Mouse (Mus musculus): ENCODE measurements at regions not wholly inside any gene's neighbourhood (a gene's known extent, or its start where the extent isn't known, plus 50 kb on each side); places are given as distances from the start of the nearest gene placed in this dataset.

DNA sequence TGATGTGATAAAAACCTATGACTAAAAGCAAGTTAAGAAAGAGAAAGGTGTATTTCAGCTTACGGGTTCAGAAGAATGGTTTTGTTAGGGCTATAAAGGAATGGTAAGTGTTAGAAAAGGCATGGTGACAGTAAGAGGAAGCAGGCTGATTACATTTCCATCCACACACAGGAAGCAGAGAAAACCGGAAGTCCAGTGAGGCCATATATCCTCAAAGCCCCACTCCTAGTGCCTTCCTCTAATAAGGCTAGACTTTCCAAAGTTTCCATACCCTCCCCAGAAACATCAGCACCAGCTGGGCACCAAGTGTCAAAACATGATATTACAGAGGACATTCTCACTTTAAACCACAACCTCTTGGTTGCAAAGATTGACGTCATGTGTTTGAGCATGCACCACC is 316.3 kb downstream of the Klf5 start:
- DNase-seq (ENCODE audit: low spot score): no peak

- no peak for DNase-seq (ENCODE audit: low spot score)
Measured at GRCm38 (mm10) chr14:99616655-99617335, 318.3 kb downstream of the Klf5 start.

- no peak for DNase-seq (ENCODE audit: low spot score)
Measured at GRCm38 (mm10) chr14:99617374-99617773, 318.9 kb downstream of the Klf5 start.

DNA sequence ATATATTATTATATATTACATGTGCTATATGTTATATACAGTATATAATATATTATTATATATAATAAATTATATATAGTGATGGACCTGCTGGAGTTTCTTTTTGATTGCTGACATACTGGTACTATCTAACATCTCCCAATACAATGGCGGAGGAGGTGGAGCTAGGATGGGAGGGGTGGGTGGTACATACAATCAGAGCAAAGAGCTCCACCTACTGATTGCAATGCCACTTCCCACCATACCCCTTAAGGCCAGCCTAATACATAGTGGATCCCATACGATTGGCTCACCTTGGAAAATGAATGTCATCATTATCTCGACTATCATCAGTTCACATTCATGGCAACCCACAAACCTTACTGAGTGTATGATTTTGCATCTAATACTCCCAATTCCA is 323.0 kb downstream of the Klf5 start:
- DNase-seq (ENCODE audit: low spot score): no peak

- no peak for DNase-seq (ENCODE audit: low spot score)
Measured at GRCm38 (mm10) chr14:99624380-99625327, 326.2 kb downstream of the Klf5 start.

DNA sequence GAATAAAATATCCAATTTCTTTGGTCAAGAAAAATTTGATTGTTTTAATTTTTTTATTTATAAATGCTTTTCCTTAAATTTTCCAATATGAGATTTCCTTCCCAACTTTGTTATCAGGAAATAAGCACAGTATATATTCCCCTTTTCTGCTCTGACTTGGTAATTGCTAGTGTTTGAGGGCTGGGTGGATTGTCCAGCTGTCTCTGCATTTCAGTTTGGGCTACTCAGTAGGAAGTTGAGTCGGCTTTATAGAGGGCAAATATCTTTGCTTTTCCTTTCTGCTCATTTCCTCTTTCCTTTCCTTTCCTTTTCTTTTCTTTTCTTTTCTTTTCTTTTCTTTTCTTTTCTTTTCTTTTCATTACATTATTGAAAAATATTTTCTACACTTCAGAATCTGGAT is 329.1 kb downstream of the Klf5 start:
- no peak for DNase-seq (ENCODE audit: low spot score)

GRCm38 (mm10) chr14:99631092-99631491 is 332.6 kb downstream of the Klf5 start:
- DNase-seq (ENCODE audit: low spot score): no peak

DNA sequence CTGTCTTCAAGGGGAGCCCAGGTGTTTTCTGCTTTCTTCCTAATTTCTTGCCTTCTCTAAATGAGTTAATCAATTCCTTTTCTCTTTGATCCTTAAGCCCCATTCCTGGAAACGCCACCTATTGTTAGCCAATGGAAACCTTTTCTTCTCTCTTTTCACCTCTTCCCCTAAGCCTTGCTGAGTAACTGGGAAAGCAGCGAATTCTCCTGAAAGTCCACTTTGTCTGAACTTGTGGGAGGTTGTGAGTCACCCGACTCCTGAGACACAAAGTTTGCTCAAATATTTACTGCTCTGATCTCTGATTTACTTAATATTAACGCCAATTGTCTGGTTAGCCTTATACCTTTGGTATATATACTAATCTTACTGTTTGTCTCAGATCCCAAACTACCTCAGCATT is 334.0 kb downstream of the Klf5 start:
- DNase-seq (ENCODE audit: low spot score): no peak

- DNase-seq (ENCODE audit: low spot score): no peak
Measured at GRCm38 (mm10) chr14:99635556-99636150, 337.2 kb downstream of the Klf5 start.

GRCm38 (mm10) chr14:99641475-99642453 is 343.3 kb downstream of the Klf5 start:
- DNase-seq (ENCODE audit: low spot score): no peak

DNA sequence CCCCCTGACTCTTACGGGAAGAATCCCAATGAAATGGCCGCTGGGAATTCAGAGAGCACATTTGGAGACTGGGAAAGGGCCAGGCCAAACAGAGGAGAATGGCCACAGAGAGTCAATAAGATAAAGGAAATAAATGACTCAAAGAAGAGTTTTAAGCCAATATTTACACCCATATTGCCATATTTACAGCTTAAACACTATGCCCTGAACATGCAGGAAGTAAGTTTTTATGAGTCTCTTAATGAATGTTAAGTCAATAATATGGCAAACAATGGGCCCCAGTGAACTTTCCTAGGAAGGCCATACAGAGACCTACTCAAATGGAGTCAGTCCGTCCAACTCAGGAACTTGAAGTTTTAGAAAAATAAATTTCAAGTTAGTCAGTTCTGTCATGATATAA is 347.8 kb downstream of the Klf5 start:
- DNase-seq (ENCODE audit: low spot score): no peak

DNA sequence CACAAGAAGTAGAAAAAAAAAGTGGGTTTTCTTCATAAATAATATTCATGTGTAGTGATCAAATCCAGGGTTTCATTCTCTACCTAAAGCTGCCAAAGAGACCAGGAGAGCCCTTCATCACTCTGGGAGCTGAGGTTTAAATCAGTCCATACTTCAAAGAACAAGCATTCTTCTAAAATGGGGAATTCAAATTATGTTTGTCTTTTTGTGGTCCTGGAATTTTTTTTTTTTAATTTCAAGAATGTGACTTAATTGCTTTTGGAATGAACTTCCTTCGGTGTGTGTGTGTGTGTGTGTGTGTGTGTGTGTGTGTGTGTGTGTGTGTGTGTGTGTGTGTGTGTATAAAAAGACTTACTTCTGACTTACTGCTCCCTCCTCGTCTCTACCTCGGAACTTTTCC is 375.9 kb downstream of the Klf5 start:
- no peak for DNase-seq (ENCODE audit: low spot score)

DNA sequence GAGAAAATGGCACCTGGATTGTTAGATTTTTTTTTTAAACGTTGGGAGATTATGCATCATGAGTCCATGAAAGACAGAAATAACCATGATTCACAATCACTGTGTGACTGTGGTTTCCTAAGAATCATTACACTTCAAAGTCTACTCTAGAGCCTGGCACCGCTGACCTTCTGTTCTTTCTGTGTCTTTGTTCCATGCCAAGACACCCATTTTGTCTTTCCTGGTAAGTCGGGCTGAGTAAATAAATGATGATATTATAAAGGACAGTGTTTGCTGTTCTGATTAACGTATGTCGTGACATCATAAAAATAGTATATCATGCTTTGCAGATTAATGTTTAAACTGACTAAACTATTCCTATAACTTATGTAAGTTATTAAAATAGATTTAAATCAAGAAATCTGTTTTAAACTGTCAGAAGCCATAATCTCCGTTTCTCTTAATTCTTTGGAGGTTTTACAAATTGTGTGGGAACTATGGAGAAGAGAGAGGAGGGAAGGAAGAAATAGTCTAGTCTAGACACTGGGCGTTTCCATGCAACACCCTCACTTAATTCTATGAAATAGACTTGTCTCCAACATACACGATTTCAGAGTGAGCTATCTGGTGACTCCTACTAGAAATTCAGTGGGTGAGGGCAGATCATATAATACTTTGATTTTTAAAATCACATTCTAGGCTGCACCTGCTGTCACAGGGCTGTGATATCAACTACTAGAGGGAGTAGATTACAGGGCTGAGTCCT is 388.7 kb downstream of the Klf5 start:
- DNase-seq (ENCODE audit: low spot score): no peak

GRCm38 (mm10) chr14:99688415-99688814 is 389.9 kb downstream of the Klf5 start:
- no peak for DNase-seq (ENCODE audit: low spot score)

DNA sequence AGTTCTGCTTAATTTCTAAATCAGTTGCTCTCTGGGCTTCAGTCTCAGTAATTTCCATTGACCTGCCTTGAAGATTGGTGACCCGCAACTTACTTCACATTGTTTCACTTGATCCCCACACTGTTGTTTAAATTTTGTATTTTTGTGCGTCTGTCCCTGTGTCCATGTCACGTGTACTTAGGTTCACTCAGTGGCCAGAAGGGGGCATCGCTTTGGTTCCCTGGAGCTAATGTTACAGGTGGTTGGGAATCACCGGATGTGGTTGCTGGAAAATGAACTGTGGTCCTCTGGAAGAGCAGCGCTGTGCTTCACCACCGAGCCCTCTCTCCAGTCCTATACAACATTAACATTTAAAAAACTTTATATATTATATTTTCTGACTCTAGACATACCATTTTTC is 397.8 kb downstream of the Klf5 start:
- DNase-seq (ENCODE audit: low spot score): no peak

- DNase-seq (ENCODE audit: low spot score): no peak
Measured at GRCm38 (mm10) chr14:99699545-99699944, 401.1 kb downstream of the Klf5 start.

GRCm38 (mm10) chr14:99706004-99706403 is 407.5 kb downstream of the Klf5 start:
- no peak for DNase-seq (ENCODE audit: low spot score)

GRCm38 (mm10) chr14:99708066-99708465 is 409.6 kb downstream of the Klf5 start:
- no peak for DNase-seq (ENCODE audit: low spot score)

DNA sequence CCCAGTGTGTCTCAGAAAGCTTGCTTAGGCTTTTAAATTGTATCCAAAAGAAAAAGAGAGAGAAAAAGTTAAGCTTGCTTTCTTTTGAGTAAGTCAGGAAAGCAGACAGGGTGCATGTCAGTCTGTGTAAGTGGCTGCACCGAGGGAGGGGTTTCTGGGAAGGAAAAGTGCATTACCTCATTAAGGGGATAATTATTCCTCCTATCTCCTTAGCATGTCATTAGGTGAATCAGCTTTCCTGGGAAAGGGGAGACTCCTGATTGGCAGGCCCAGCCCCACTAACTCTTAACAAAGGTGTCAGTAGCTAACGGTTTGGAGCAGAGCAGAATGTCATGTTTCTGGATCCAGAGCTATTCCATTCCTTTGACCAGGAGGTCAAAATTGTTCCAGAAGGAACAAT is 411.3 kb downstream of the Klf5 start:
- DNase-seq (ENCODE audit: low spot score): no peak

- no peak for DNase-seq (ENCODE audit: low spot score)
Measured at GRCm38 (mm10) chr14:99710656-99711177, 412.2 kb downstream of the Klf5 start.

DNA sequence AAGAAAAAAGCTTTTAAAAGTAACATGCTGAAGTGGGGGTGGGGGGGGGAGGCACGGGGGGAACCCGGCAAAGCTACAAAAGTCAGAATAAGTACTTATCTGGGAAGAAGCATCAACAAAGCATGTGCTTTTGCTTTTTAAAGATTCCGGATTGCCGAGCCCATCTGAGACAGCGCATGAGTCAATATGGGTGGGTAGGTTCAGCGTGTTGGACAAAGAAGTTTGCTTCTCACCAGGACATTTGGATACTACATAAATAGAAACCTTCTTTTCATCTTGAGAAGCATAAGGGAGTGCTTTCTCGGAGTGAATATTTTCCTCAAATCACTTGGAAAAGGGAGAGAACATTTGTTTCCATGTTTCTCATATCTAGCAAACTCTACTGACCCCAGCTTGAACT is 414.1 kb downstream of the Klf5 start:
- no peak for DNase-seq (ENCODE audit: low spot score)
